Mouse (Mus musculus) c-Kit-positive CD71-positive TER-119-negative erythroid progenitor cells, embryonic 14.5 days (primary cell): ENCODE measurements around the gene Ntm.

Experiments used
- DNase-seq: peaks from one replicate; pipeline ENCODE4 v3.0.0-alpha.2; 2013; ENCODE audit warnings: low read depth

Gene Ntm

GRCm38 (mm10) chr9:29317623-29318022, 645.3 kb downstream of the Ntm start:
- no peak for DNase-seq

GRCm38 (mm10) chr9:29315842-29316241, 647.1 kb downstream of the Ntm start:
- no peak for DNase-seq

- no peak for DNase-seq
Observed at GRCm38 (mm10) chr9:29306961-29307360, 656.0 kb downstream of the Ntm start.

- DNase-seq, result no peak
Observed at GRCm38 (mm10) chr9:29298340-29298739, 664.6 kb downstream of the Ntm start.

GRCm38 (mm10) chr9:29296752-29297151, 666.2 kb downstream of the Ntm start:
- DNase-seq, result no peak

GRCm38 (mm10) chr9:29288003-29288704, 674.8 kb downstream of the Ntm start:
- no peak for DNase-seq

- DNase-seq, result no peak
Observed at GRCm38 (mm10) chr9:29285144-29285543, 677.8 kb downstream of the Ntm start.

GRCm38 (mm10) chr9:29272861-29273260, 690.1 kb downstream of the Ntm start:
- DNase-seq, result no peak

GRCm38 (mm10) chr9:29269988-29270387, 693.0 kb downstream of the Ntm start:
- no peak for DNase-seq

GRCm38 (mm10) chr9:29269277-29269646, 693.7 kb downstream of the Ntm start:
- no peak for DNase-seq

- DNase-seq, result no peak
Observed at GRCm38 (mm10) chr9:29268583-29269276, 694.2 kb downstream of the Ntm start.

GRCm38 (mm10) chr9:29267663-29268062, 695.3 kb downstream of the Ntm start:
- DNase-seq, result no peak

GRCm38 (mm10) chr9:29265177-29265576, 697.8 kb downstream of the Ntm start:
- DNase-seq, result no peak

- DNase-seq, result no peak
Observed at GRCm38 (mm10) chr9:29262836-29263235, 700.1 kb downstream of the Ntm start.

GRCm38 (mm10) chr9:29252866-29253265, 710.1 kb downstream of the Ntm start:
- no peak for DNase-seq

- DNase-seq, result no peak
Observed at GRCm38 (mm10) chr9:29250813-29251212, 712.1 kb downstream of the Ntm start.

- DNase-seq, result no peak
Observed at GRCm38 (mm10) chr9:29247812-29248211, 715.1 kb downstream of the Ntm start.

- DNase-seq, result no peak
Observed at GRCm38 (mm10) chr9:29244006-29244405, 718.9 kb downstream of the Ntm start.

GRCm38 (mm10) chr9:29242497-29243422, 720.2 kb downstream of the Ntm start:
- no peak for DNase-seq

- no peak for DNase-seq
Observed at GRCm38 (mm10) chr9:29240797-29241196, 722.1 kb downstream of the Ntm start.

- no peak for DNase-seq
Observed at GRCm38 (mm10) chr9:29238973-29239372, 724.0 kb downstream of the Ntm start.

GRCm38 (mm10) chr9:29236752-29237151, 726.2 kb downstream of the Ntm start:
- DNase-seq, result no peak

- no peak for DNase-seq
Observed at GRCm38 (mm10) chr9:29227747-29228146, 735.2 kb downstream of the Ntm start.
